9 mouse cellular contexts compared by ENCODE assay signal in genomic region chr10:24926962-24927720, GRCm38 (mm10). TPM values are rescaled to one million over a fixed set of nuclear protein-coding genes. Genes with fewer than 3 reads are reported as not detected.
DNase-seq lines count a peak whose midpoint lies in the region; ATAC-seq and TF ChIP-seq lines count a peak whose summit lies in the region.
"Had no signal": no experiment of that assay in that cellular context is flagged by ENCODE, and none has a peak within 500 bp of the region (broad histone marks: within the 10 kb centered on the region; RNA-seq: fewer than 3 reads in every experiment).

Gene Arg1 (minus strand): TSS chr10:24927484.

- ATAC-seq in frontal cortex, adult (ENCODE audit: low TSS enrichment): peak; percentile 72; the same call in 1 of the 2 replicates
- no peak for ATAC-seq in heart, embryonic 16.5 days (replicated peaks; ENCODE audit: extremely low read depth, insufficient read depth, low FRiP score)
- peak; percentile 27 for ATAC-seq in liver, embryonic 15.5 days (ENCODE audit: insufficient read depth)
- no peak for ATAC-seq in megakaryocyte-erythroid progenitor cell, adult 5-6 weeks (replicated peaks; ENCODE audit: low FRiP score, low TSS enrichment, poor library complexity, severe bottlenecking)

- peaks cover 0 to 11% of the 10 kb centered on the region in 2 experiments; a peak in 1 of 4 replicates for H3K4me1 ChIP-seq in CH12.LX (ENCODE audit: control insufficient read depth in 1 of 2, insufficient read depth in 2 of 2)
- peaks cover 7% of the 10 kb centered on the region for H3K4me1 ChIP-seq in heart, embryonic 16.5 days (ENCODE audit: control insufficient read depth, insufficient read depth, low read length)
- H3K4me1 ChIP-seq in liver, embryonic 15.5 days (replicated peaks): no peaks in the 10 kb centered on the region

- no peak for TF ChIP-seq EP300 in CH12.LX (IDR thresholded peaks at IDR 0.05; ENCODE audit: low read length)

- H3K9me3 ChIP-seq in CH12.LX (replicated peaks; ENCODE audit: low read length): no peaks in the 10 kb centered on the region
- H3K9me3 ChIP-seq in heart, embryonic 16.5 days (replicated peaks; ENCODE audit: control insufficient read depth, low read length): no peaks in the 10 kb centered on the region
- no peaks in the 10 kb centered on the region for H3K9me3 ChIP-seq in liver, embryonic 15.5 days (replicated peaks)

- peak within 1 kb of the TSS; percentile 25; the same call in 1 of the 2 replicates for H3K4me2 ChIP-seq in CH12.LX (ENCODE audit: insufficient read depth, low read depth, poor library complexity, severe bottlenecking)
- peak within 1 kb of the TSS; percentile 58 for H3K4me2 ChIP-seq in heart, embryonic 16.5 days (ENCODE audit: low read depth, low read length)
- peak within 1 kb of the TSS; percentile 48 for H3K4me2 ChIP-seq in liver, embryonic 15.5 days

- in situ Hi-C loops in CH12.LX (cut with MboI; ENCODE audit: low pct_ligation_motif_present, low pct_unique_long_range_greater_than_20kb, low sequenced_read_pairs): no loop called here

- peak within 1 kb of the TSS; percentile 27; the same call in 1 of the 2 replicates for H3K9ac ChIP-seq in CH12.LX (ENCODE audit: insufficient read depth, low read depth)
- 0 out of 2 replicates have a peak within 1 kb of the TSS, but pooled peaks have one; percentile 38 for H3K9ac ChIP-seq in heart, embryonic 16.5 days (ENCODE audit: low read length)
- no peak within 1 kb of the TSS for H3K9ac ChIP-seq in liver, embryonic 15.5 days

- H3K36me3 ChIP-seq in CH12.LX (replicated peaks in 1 of 2; ENCODE audit: control insufficient read depth in 1 of 2, insufficient read depth in 1 of 2, low read length in 1 of 2): no peaks in the 10 kb centered on the region
- H3K36me3 ChIP-seq in heart, embryonic 16.5 days (ENCODE audit: control insufficient read depth, insufficient read depth): no peaks in the 10 kb centered on the region
- H3K36me3 ChIP-seq in liver, embryonic 15.5 days (replicated peaks): no peaks in the 10 kb centered on the region

- 51% methylated on average over 14 of the region's 14 CpGs for WGBS in heart, embryonic 16.5 days
- WGBS in liver, embryonic 15.5 days (ENCODE audit: insufficient replicate concordance): 61% methylated on average over 14 of the region's 14 CpGs

- TF ChIP-seq RAD21 in CH12.LX (IDR thresholded peaks at IDR 0.05; ENCODE audit: low read depth, low read length): no peak

- peak within 1 kb of the TSS; percentile 3 to 49 (median 26) for H3K4me3 ChIP-seq in CH12.LX (replicated peaks in 1 of 3; ENCODE audit: low read depth in 2 of 3, low read length in 2 of 3, poor library complexity in 1 of 3)
- H3K4me3 ChIP-seq in heart, embryonic 16.5 days (ENCODE audit: low read length): peak within 1 kb of the TSS; percentile 23; the same call in 1 of the 2 replicates
- peak within 1 kb of the TSS; percentile 35 for H3K4me3 ChIP-seq in liver, embryonic 15.5 days (replicated peaks)

- no peak for TF ChIP-seq CTCF in CH12.LX (conservative IDR thresholded peaks at IDR 0.05 in 1 of 2, IDR thresholded peaks at IDR 0.05 in 1 of 2; ENCODE audit: low read depth in 2 of 2, low read length in 2 of 2)

- DNase-seq in frontal cortex, postnatal 36 days (ENCODE audit: low spot score in 2 of 2): no peak
- no peak for DNase-seq in CH12.LX (ENCODE audit: extremely low read depth)
- DNase-seq in right cerebral cortex, postnatal 14 days: no peak
- no peak for DNase-seq in right cerebral cortex, postnatal 4 days
- DNase-seq: thymus, adult 18-20 months had no signal

- no peaks in the 10 kb centered on the region for H3K27me3 ChIP-seq in CH12.LX (replicated peaks)
- H3K27me3 ChIP-seq in heart, embryonic 16.5 days (ENCODE audit: control insufficient read depth, insufficient read depth, low read length): no peaks in the 10 kb centered on the region
- no peaks in the 10 kb centered on the region for H3K27me3 ChIP-seq in liver, embryonic 15.5 days

- no peak for TF ChIP-seq POLR2A in CH12.LX (IDR thresholded peaks at IDR 0.05; ENCODE audit: low read depth, low read length)

- dilution Hi-C loops in CH12.LX (cut with MboI; ENCODE audit: extremely low pct_ligation_motif_present, extremely low pct_unique_long_range_greater_than_20kb, low sequenced_read_pairs): no loop called here

- no peaks in the 10 kb centered on the region for H3K79me2 ChIP-seq in CH12.LX (replicated peaks; ENCODE audit: control insufficient read depth, extremely low read depth, insufficient read depth, poor library complexity, severe bottlenecking)

- H3K27ac ChIP-seq in CH12.LX (ENCODE audit: insufficient read depth, low read depth): peak within 1 kb of the TSS; percentile 4; the same call in 1 of the 2 replicates
- H3K27ac ChIP-seq in heart, embryonic 16.5 days (ENCODE audit: low read length): no peak within 1 kb of the TSS
- peak within 1 kb of the TSS; percentile 41; the same call in 1 of the 2 replicates for H3K27ac ChIP-seq in liver, embryonic 15.5 days (replicated peaks)

TF ChIP-seq in CH12.LX, 34 proteins besides CTCF, POLR2A, EP300 and RAD21:
- TF ChIP-seq ZNF384 (IDR thresholded peaks at IDR 0.05; ENCODE audit: low read depth, low read length): no peak
- TF ChIP-seq JUN (IDR thresholded peaks at IDR 0.05; ENCODE audit: insufficient read depth, low read depth, low read length): no peak

RNA-seq across cellular contexts. Expression of gene Arg1, which starts in this region (rescaled TPM):
- total RNA-seq in CH12.LX (2012; rRNA removed): 0.29 and 0.55 TPM in 2 replicates
- 0.20 and 0.26 TPM in 2 replicates for total RNA-seq in CH12.LX (2014; rRNA removed)
- 0.20 and 0.40 TPM in 2 replicates for polyA plus RNA-seq in CH12.LX (2012; ENCODE audit: insufficient read length, low read depth)
- 0.92 and 1.1 TPM in 2 replicates for polyA plus RNA-seq in heart, embryonic 16.5 days (2015; fragmentation: Nextera tagmentation; extraction: Ambion mirVana)
- polyA plus RNA-seq in liver, embryonic 15.5 days (2015; fragmentation: Nextera tagmentation; extraction: Ambion mirVana): 59.6 and 87.7 TPM in 2 replicates
- 1.9 TPM in 1 of 2 replicates, not detected in the other for total RNA-seq in megakaryocyte-erythroid progenitor cell, adult 5-6 weeks (2014; fragmentation: Nextera tagmentation)
- 5.5 TPM in 1 of 2 replicates, not detected in the other for total RNA-seq in megakaryocyte-erythroid progenitor cell, adult 5-6 weeks (2017)

Comparison
In these comparisons a context has a peak if more than half of its experiments do, and no peak if none do; other contexts are left out.
1. RNA of gene Arg1 (polyA plus RNA-seq): 59.6 to 87.7 TPM in liver, embryonic 15.5 days; 0.92 to 1.1 TPM in heart, embryonic 16.5 days and 0.20 to 0.40 TPM in CH12.LX; every median in the first group is over 10 times any median in the second.
2. ATAC-seq: peak in frontal cortex, adult (single experiment) and liver, embryonic 15.5 days (single experiment); none in heart, embryonic 16.5 days (single experiment) and megakaryocyte-erythroid progenitor cell, adult 5-6 weeks (single experiment).
3. Peak in every context shown above with its lines, with median percentiles within 50 percentile points of each other: H3K4me2 ChIP-seq and H3K4me3 ChIP-seq.